Mouse (Mus musculus): Measurements from ENCODE around the gene Aqp5.

DNA sequence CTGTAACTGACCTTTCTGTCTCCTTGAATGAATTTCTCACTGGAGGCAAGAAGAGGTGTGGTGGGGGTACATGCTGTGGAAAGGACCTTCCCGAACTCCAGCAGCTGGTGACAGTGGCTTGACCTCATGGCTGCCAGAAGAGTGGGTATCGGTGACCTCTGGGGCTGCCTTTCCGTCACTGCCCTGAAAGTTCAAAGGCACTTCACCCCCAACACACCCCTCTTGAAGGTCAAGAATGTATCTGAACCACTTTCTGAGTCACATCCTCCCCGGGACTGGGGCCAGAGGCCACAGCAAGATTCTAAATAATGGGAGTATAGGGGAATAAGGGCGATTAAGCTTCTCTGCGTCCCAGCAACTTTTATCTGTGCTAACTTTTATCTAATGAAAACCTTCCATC is 4.8 kb upstream of the Aqp5 start:
- TF ChIP-seq GATA1 (IDR thresholded peaks at IDR 0.05; ENCODE audit: low read length) (no peak), TAL1 (IDR thresholded peaks at IDR 0.05; ENCODE audit: low read length) (no peak)

Data from erythroblast, embryonic 14.5 days (primary cell).